Mouse (Mus musculus): Measurements from ENCODE around the gene Cdc14b. TPM values are rescaled to one million over a fixed set of nuclear protein-coding genes. Genes with fewer than 3 reads are reported as not detected.
A peak's percentile ranks its signal among the peaks of the same experiment; 100 is the strongest.

Gene Cdc14b
- polyA plus RNA-seq, 1 experiment from 2014 or later: 2.8 TPM

- peak; percentile 76 for ATAC-seq
- WGBS: 3% methylated on average over 24 of the region's 24 CpGs
These were observed 26.8 kb downstream of the Cdc14b start for GRCm38 (mm10) chr13:64248161-64248774.

GRCm38 (mm10) chr13:64246106-64246505, 29.0 kb downstream of the Cdc14b start:
- no peak overlapping the region for H3K4me3 ChIP-seq (ENCODE audit: low read length)
- H3K27me3 ChIP-seq (replicated peaks; ENCODE audit: control insufficient read depth, insufficient read depth, low read length): no peaks in the 10 kb centered on the region
- no peak overlapping the region for H3K4me2 ChIP-seq (ENCODE audit: low read length)
- H3K9ac ChIP-seq (ENCODE audit: low read depth, low read length): no peak overlapping the region
- no peak overlapping the region for H3K27ac ChIP-seq (ENCODE audit: low read depth, low read length)
- 88% methylated on average over 12 of the region's 12 CpGs for WGBS
- no peak for ATAC-seq
- H3K4me1 ChIP-seq (ENCODE audit: control insufficient read depth, insufficient read depth, low read depth, low read length): peaks cover 3% of the 10 kb centered on the region
- no peaks in the 10 kb centered on the region for H3K9me3 ChIP-seq (ENCODE audit: control insufficient read depth, low read length)
- no peaks in the 10 kb centered on the region for H3K36me3 ChIP-seq (ENCODE audit: control insufficient read depth, insufficient read depth, low read length)

More at GRCm38 (mm10) chr13:64248161-64248774, 26.8 kb downstream of the Cdc14b start:
- Histone ChIP-seq H3K27me3 (replicated peaks; ENCODE audit: control insufficient read depth, insufficient read depth, low read length) (no peaks in the 10 kb centered on the region), H3K4me2 (ENCODE audit: low read length) (peak overlapping the region; percentile 78), H3K9me3 (ENCODE audit: control insufficient read depth, low read length) (no peaks in the 10 kb centered on the region), H3K4me3 (ENCODE audit: low read length) (peak overlapping the region; percentile 35), H3K4me1 (ENCODE audit: control insufficient read depth, insufficient read depth, low read depth, low read length) (peaks cover 3% of the 10 kb centered on the region), H3K9ac (ENCODE audit: low read depth, low read length) (peak overlapping the region; percentile 41), H3K36me3 (ENCODE audit: control insufficient read depth, insufficient read depth, low read length) (no peaks in the 10 kb centered on the region), H3K27ac (ENCODE audit: low read depth, low read length) (no peak overlapping the region)

- H3K9ac ChIP-seq (ENCODE audit: low read depth, low read length): no peak overlapping the region
- H3K4me3 ChIP-seq (ENCODE audit: low read length): no peak overlapping the region
- H3K4me1 ChIP-seq (ENCODE audit: control insufficient read depth, insufficient read depth, low read depth, low read length): peaks cover 3% of the 10 kb centered on the region
- no peaks in the 10 kb centered on the region for H3K9me3 ChIP-seq (ENCODE audit: control insufficient read depth, low read length)
- H3K27ac ChIP-seq (ENCODE audit: low read depth, low read length): no peak overlapping the region
- WGBS: 88% methylated on average over 4 of the region's 4 CpGs
- no peaks in the 10 kb centered on the region for H3K36me3 ChIP-seq (ENCODE audit: control insufficient read depth, insufficient read depth, low read length)
- H3K27me3 ChIP-seq (replicated peaks; ENCODE audit: control insufficient read depth, insufficient read depth, low read length): no peaks in the 10 kb centered on the region
- no peak overlapping the region for H3K4me2 ChIP-seq (ENCODE audit: low read length)
- ATAC-seq: no peak
These were observed 30.3 kb downstream of the Cdc14b start for GRCm38 (mm10) chr13:64244685-64245261.

GRCm38 (mm10) chr13:64242721-64243120, 32.4 kb downstream of the Cdc14b start:
- H3K9ac ChIP-seq (ENCODE audit: low read depth, low read length): no peak overlapping the region
- no peak for ATAC-seq
- no peak overlapping the region for H3K27ac ChIP-seq (ENCODE audit: low read depth, low read length)
- no peaks in the 10 kb centered on the region for H3K9me3 ChIP-seq (ENCODE audit: control insufficient read depth, low read length)
- no peak overlapping the region for H3K4me2 ChIP-seq (ENCODE audit: low read length)
- H3K4me1 ChIP-seq (ENCODE audit: control insufficient read depth, insufficient read depth, low read depth, low read length): no peaks in the 10 kb centered on the region
- no peak overlapping the region for H3K4me3 ChIP-seq (ENCODE audit: low read length)
- no peaks in the 10 kb centered on the region for H3K36me3 ChIP-seq (ENCODE audit: control insufficient read depth, insufficient read depth, low read length)
- no peaks in the 10 kb centered on the region for H3K27me3 ChIP-seq (replicated peaks; ENCODE audit: control insufficient read depth, insufficient read depth, low read length)

- Histone ChIP-seq H3K4me3 (ENCODE audit: low read length) (no peak overlapping the region), H3K4me2 (ENCODE audit: low read length) (no peak overlapping the region), H3K27ac (ENCODE audit: low read depth, low read length) (no peak overlapping the region), H3K36me3 (ENCODE audit: control insufficient read depth, insufficient read depth, low read length) (no peaks in the 10 kb centered on the region), H3K9me3 (ENCODE audit: control insufficient read depth, low read length) (no peaks in the 10 kb centered on the region), H3K27me3 (replicated peaks; ENCODE audit: control insufficient read depth, insufficient read depth, low read length) (no peaks in the 10 kb centered on the region), H3K4me1 (ENCODE audit: control insufficient read depth, insufficient read depth, low read depth, low read length) (no peaks in the 10 kb centered on the region), H3K9ac (ENCODE audit: low read depth, low read length) (no peak overlapping the region)
- WGBS: 73% methylated on average over 7 of the region's 7 CpGs
- ATAC-seq: no peak
These were observed 34.5 kb downstream of the Cdc14b start for GRCm38 (mm10) chr13:64240626-64241025.

- H3K9me3 ChIP-seq (ENCODE audit: control insufficient read depth, low read length): no peaks in the 10 kb centered on the region
- H3K4me3 ChIP-seq (ENCODE audit: low read length): no peak overlapping the region
- no peak overlapping the region for H3K4me2 ChIP-seq (ENCODE audit: low read length)
- no peaks in the 10 kb centered on the region for H3K4me1 ChIP-seq (ENCODE audit: control insufficient read depth, insufficient read depth, low read depth, low read length)
- no peaks in the 10 kb centered on the region for H3K27me3 ChIP-seq (replicated peaks; ENCODE audit: control insufficient read depth, insufficient read depth, low read length)
- H3K9ac ChIP-seq (ENCODE audit: low read depth, low read length): no peak overlapping the region
- no peak for ATAC-seq
- no peak overlapping the region for H3K27ac ChIP-seq (ENCODE audit: low read depth, low read length)
- H3K36me3 ChIP-seq (ENCODE audit: control insufficient read depth, insufficient read depth, low read length): no peaks in the 10 kb centered on the region
These were observed 37.4 kb downstream of the Cdc14b start for GRCm38 (mm10) chr13:64237681-64238157.

GRCm38 (mm10) chr13:64237000-64237680, 38.0 kb downstream of the Cdc14b start:
- Histone ChIP-seq H3K9ac (ENCODE audit: low read depth, low read length) (no peak overlapping the region), H3K36me3 (ENCODE audit: control insufficient read depth, insufficient read depth, low read length) (no peaks in the 10 kb centered on the region), H3K4me2 (ENCODE audit: low read length) (no peak overlapping the region), H3K27ac (ENCODE audit: low read depth, low read length) (no peak overlapping the region), H3K9me3 (ENCODE audit: control insufficient read depth, low read length) (no peaks in the 10 kb centered on the region), H3K4me3 (ENCODE audit: low read length) (no peak overlapping the region), H3K4me1 (ENCODE audit: control insufficient read depth, insufficient read depth, low read depth, low read length) (no peaks in the 10 kb centered on the region), H3K27me3 (replicated peaks; ENCODE audit: control insufficient read depth, insufficient read depth, low read length) (no peaks in the 10 kb centered on the region)
- WGBS: 87% methylated on average over 4 of the region's 4 CpGs
- no peak for ATAC-seq

- H3K9me3 ChIP-seq (ENCODE audit: control insufficient read depth, low read length): no peaks in the 10 kb centered on the region
- WGBS: 90% methylated on average over 3 of the region's 3 CpGs
- H3K9ac ChIP-seq (ENCODE audit: low read depth, low read length): no peak overlapping the region
- H3K36me3 ChIP-seq (ENCODE audit: control insufficient read depth, insufficient read depth, low read length): no peaks in the 10 kb centered on the region
- H3K27ac ChIP-seq (ENCODE audit: low read depth, low read length): no peak overlapping the region
- no peaks in the 10 kb centered on the region for H3K27me3 ChIP-seq (replicated peaks; ENCODE audit: control insufficient read depth, insufficient read depth, low read length)
- ATAC-seq: no peak
- no peaks in the 10 kb centered on the region for H3K4me1 ChIP-seq (ENCODE audit: control insufficient read depth, insufficient read depth, low read depth, low read length)
- H3K4me3 ChIP-seq (ENCODE audit: low read length): no peak overlapping the region
- no peak overlapping the region for H3K4me2 ChIP-seq (ENCODE audit: low read length)
These were observed 39.3 kb downstream of the Cdc14b start for GRCm38 (mm10) chr13:64235777-64236176.

- no peak for ATAC-seq
- Histone ChIP-seq H3K27me3 (replicated peaks; ENCODE audit: control insufficient read depth, insufficient read depth, low read length) (no peaks in the 10 kb centered on the region), H3K36me3 (ENCODE audit: control insufficient read depth, insufficient read depth, low read length) (no peaks in the 10 kb centered on the region), H3K9me3 (ENCODE audit: control insufficient read depth, low read length) (no peaks in the 10 kb centered on the region), H3K27ac (ENCODE audit: low read depth, low read length) (no peak overlapping the region), H3K4me3 (ENCODE audit: low read length) (no peak overlapping the region), H3K9ac (ENCODE audit: low read depth, low read length) (no peak overlapping the region), H3K4me1 (ENCODE audit: control insufficient read depth, insufficient read depth, low read depth, low read length) (no peaks in the 10 kb centered on the region), H3K4me2 (ENCODE audit: low read length) (no peak overlapping the region)
- WGBS: 81% methylated on average over 4 of the region's 4 CpGs
These were observed 39.9 kb downstream of the Cdc14b start for GRCm38 (mm10) chr13:64235062-64235715.
